Mouse (Mus musculus) frontal cortex, adult 2 months (tissue): ENCODE measurements around the gene Ap1s3. TPM values are rescaled to one million over a fixed set of nuclear protein-coding genes. Genes with fewer than 3 reads are reported as not detected.
"Not testable (repeated sequence)": the region's sequence is repeated elsewhere in the genome, so short reads cannot be mapped to it uniquely, and the experiment has no call there.

Experiments used
- DNase-seq, 2 experiments: peaks; one replicate each; pipeline ENCODE4 v3.0.0; 2022; ENCODE audit warnings: low spot score in 1 of 2; ENCODE audit errors: extremely low spot score in 1 of 2
- polyA plus RNA-seq: library from polyadenylated mRNA; depleted of rRNA; stranded (reverse); fragments of >200 nt; gene quantifications from 2 replicates; pipeline ENCODE4 v1.2.3, GENCODE M21; 2012

Ap1s3 gene
- polyA plus RNA-seq, 1 experiment, result 2.4 TPM

- DNase-seq, result no peak
Observed at GRCm38 (mm10) chr1:79671196-79671542, 603 bp downstream of the Ap1s3 start.

- DNase-seq, result no peak
Observed at GRCm38 (mm10) chr1:79669419-79669974, 2.3 kb downstream of the Ap1s3 start.

- no peak for DNase-seq
Observed at GRCm38 (mm10) chr1:79664911-79665310, 6.9 kb downstream of the Ap1s3 start.

GRCm38 (mm10) chr1:79659598-79659997, 12.2 kb downstream of the Ap1s3 start:
- DNase-seq, result no peak

- peak in 1 of 2 experiments; percentile 50 for DNase-seq
Observed at GRCm38 (mm10) chr1:79657411-79657810, 14.4 kb downstream of the Ap1s3 start.

DNA sequence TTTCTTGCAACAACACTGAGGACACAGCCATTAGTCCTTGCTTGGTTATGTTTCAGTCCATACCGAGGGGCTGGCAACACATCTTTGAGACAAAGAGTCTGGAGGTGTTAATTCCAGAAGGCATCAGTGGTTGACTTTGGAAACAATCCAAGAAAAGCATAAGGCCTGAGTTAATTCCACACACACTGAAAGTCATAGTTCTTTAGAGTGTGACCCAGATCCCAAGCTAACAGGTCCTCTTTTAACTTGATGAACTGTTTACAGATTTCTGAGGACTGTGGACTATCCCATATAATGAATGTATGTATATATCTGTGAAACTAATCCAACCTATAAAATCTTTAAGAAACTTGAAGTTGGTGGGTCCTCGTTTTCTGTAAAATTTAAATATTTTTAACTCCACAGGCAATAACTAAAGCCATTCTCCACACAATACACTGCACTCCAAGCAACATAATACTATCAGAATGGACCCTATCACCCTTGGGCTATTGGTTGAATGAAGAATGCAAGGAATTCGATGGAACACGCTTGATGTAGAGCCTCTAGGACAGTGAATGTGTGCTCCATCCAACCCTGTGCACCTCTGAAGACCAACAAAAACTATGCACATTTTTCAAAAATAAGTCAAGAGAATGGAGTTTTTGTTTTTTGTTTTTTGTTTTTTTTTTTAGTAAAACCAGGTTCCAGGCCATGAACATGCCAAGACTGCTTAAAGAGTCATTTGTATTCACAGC, 15.8 kb downstream of the Ap1s3 start:
- no peak for DNase-seq

DNA sequence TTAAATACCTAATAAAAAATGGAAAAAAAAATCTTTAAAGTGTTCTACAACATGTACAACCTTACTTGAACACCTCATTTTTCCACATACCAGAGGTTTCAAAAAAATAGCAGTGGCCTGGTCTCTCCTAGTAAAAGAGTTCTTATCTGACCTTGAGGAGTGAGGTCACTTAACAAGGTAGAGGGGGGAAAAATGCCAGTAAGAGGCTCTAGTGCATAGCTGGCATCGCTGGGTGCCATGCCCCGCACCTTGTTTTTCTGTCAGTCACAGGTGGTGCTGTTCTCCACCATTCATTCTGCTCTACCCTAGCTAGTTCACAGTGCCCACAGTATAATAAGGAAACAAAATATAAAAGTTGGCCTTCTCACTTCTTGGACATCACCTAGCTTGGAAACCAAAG, 16.8 kb downstream of the Ap1s3 start:
- no peak for DNase-seq

DNA sequence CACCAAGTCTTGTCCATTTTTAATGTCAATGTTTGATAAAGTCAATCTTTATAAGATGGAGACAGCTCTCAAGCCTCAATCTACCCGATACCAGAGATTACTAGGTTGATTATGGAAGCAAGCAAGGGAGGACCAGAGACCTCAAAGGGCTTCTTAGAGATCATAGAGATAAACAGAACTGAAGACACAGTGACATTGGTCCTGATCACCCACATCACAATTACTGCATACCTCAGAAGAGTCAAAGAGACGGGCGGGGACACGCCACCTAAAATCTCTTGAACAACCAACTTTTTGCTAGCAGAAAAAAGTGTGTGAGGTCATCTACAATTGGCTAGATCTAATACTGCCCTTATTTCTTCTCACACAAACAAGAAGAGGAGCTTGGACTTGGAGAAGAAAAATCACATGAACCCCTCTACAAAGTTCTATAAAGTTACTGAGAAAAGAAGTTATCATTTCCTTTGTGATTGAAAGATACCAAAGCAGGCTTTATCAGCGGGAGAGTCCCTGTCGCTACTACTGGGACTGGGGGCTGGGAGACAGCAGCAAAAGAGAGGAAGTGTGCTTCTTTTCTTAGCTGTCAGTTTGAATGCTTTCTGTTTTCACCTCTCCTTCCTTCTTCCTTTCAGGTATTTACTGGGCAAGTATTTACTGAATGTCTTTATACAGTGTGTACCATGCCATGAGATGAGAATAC, 28.2 kb downstream of the Ap1s3 start:
- no peak for DNase-seq

DNA sequence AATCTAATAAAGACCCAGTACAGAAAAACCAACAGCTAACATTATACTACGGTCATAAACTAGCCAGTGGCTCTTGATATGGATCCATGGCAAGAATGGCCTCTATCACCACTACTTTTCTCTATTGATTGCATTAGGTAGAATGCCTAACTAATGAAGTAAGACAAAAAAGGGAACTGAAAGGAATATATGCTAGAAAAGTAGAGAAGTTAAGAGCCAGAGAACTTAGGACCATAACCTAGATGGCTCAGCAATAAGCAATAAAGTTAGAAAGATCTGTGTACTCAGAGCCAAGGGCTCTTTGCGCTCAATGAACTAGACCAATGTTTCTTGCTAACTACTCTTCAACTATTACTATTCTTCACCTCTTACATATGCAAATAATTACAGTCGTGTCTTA, 29.1 kb downstream of the Ap1s3 start:
- no peak for DNase-seq

- no peak for DNase-seq
Observed at GRCm38 (mm10) chr1:79641355-79641754, 30.4 kb downstream of the Ap1s3 start.

DNA sequence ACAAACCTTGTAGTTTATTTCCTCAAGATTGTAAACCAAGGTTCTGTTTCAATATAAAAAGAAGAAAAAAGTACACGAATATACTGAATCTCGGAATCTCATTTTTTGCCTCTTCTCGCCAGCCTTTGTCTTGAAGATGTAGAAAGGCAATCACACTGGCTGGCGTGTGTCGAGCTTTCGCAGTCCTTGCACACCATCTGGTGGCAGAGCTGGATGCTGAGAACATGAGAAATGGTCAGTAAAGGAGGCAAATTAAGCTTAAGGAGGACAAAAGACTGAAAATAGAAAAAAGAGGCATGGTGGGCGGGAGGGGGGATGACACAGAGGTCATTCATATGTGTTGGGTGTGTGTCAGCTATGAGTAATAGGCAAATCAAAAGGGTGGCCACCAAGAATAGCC, 31.6 kb downstream of the Ap1s3 start:
- DNase-seq, result peak; percentile 66 to 87

DNA sequence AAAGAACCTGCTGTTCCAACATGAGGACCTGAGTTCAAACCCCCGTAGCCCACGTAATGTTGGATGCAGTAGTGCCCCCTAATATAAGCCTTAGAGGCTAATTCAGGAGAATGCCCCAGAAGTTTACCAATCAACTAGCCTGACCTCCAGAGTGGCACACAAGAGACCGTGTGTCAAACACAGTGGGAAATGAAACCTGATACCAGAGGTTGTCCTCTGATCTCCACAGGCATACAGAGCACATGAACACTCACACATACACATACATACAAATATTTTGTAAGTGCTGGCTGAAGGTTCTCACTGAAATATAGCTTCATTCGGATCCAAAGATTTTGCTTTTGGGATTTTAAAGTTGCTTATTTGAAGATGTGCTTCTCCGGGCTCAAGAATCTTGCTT, 32.1 kb downstream of the Ap1s3 start:
- no peak for DNase-seq

GRCm38 (mm10) chr1:79639107-79639506, 32.7 kb downstream of the Ap1s3 start:
- DNase-seq, result no peak

GRCm38 (mm10) chr1:79637768-79638167, 34.0 kb downstream of the Ap1s3 start:
- no peak for DNase-seq

GRCm38 (mm10) chr1:79631521-79631920, 40.3 kb downstream of the Ap1s3 start:
- DNase-seq, result no peak

DNA sequence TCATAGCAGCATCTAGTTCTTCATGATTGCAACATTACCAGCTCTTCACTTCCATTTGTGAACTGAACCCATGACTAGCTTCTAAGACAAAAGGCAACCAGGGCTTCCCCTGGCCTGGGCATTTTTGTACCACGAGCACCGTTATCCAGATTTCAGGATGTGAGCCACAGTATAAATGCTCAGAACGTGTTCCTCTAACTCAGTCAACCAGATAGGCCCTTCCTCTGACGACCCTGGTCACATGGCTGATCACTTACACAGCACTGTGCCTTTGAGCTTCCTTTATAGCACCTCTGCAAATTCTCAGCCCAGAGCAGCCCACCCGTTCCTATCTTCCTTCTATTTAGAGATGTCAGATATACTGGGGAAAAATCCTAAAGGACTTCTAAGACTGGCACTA, 42.0 kb downstream of the Ap1s3 start:
- no peak for DNase-seq

DNA sequence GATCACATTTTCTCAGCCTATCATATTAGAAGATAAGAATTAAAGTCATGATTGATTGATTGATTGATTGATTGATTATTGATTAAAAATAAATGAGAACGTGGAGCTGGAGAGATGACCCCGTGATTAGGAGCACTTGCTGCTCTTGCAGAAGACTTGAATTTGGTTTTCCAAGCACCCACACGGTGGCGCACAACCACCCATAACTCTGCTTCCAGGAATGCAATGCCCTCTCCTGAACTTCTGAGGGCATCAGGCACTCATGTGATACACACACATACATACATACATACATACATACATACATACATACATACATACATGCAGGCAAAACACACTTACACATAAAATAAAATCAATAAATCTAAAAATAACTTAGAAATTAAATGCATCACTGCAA, 45.6 kb downstream of the Ap1s3 start:
- DNase-seq, result peak in 1 of 2 experiments; percentile 8

- no peak for DNase-seq
Observed at GRCm38 (mm10) chr1:79619434-79619833, 52.3 kb downstream of the Ap1s3 start.

DNA sequence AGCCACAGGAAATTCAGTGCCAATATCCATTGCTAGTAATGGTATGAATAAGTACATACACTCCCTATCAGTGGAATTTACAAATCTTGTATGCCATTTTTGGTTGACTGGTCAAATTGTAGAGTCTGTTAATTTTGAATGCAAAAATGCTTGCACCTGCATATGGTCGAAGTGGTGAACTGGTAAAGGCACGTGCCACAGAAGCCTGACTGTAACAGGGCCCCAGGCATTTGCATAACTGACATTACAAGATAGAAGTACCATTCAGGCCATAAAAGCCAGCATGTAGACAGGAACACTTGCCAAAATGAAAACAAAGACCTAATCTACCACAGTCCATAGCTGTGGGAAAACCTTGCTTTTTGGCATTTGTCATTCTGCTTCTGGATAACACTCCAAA, 55.3 kb downstream of the Ap1s3 start:
- DNase-seq, result no peak

- DNase-seq, result no peak
Observed at GRCm38 (mm10) chr1:79614456-79614855, 57.3 kb downstream of the Ap1s3 start.

GRCm38 (mm10) chr1:79611271-79611670, 60.5 kb downstream of the Ap1s3 start:
- DNase-seq, result not testable (repeated sequence)

GRCm38 (mm10) chr1:79608856-79609255, 62.9 kb downstream of the Ap1s3 start:
- not testable (repeated sequence) for DNase-seq
